Mouse (Mus musculus): ENCODE measurements around the gene Ccdc70.
A peak's percentile ranks its signal among the peaks of the same experiment; 100 is the strongest.
"Not testable (repeated sequence)": the region's sequence is repeated elsewhere in the genome, so short reads cannot be mapped to it uniquely, and the experiment has no call there.

Gene Ccdc70

DNA sequence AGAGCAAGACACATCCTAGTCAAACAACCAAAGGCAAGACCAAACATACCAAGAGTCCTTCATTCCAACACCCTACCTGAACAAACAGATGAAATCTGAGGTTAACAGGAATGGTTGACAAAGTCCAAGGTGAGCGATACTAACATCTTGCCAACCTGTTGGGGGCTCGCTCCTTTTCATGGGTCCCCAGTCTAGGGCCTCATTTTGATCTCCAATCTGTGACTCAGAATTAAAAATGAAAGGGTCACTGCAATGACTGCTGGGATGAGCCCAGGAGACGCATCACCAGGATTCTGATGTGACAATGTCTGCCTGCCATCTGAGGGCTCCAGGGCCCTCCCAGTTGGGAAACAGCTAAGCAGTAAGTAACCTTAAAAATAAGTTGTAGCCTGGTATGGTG, at the start of gene Ccdc70:
Gene Ccdc70, plus strand, starts transcription at position 301 of the 400 bp plus-strand sequence.
- DNase-seq (ENCODE audit: low spot score), result no peak

DNA sequence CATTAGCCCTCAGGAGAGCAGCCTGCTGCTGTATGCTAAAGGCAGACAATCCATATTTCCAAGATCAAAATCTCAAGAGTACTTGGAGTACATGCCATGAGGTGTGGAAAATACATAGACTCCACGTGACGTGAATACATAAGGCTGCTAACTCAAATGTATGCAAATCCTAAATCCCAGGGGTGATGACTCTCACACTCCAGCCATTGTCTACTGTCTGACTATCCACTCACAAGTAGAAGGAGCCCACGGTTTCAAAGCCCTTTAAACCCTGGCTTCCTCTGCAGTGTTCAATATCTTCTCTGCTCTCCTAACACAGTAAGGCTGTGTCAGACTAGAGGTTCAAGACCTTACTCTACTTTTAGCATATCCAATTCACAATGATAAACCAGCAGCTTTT, 38.8 kb upstream of the Ccdc70 start:
- not testable (repeated sequence) for DNase-seq (ENCODE audit: low spot score)

DNA sequence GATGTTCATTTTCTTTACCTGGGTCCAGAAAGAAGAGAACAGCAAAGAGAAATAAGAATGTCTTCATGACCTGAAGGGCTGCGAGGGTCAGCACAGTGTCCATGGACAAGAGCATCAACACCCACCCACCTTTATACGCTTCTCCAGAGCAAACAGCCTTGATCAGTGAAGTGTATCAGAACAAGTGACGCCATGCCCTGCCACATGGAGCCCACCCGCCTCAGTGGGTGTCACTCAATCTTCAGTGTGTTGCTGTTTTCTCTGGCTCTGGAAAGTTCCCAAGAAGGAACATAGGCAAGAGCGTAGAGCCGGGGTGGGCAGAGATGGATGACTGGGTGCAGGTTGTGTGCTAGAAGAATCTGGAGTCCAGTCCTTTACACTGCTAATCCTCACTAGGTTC, 37.0 kb upstream of the Ccdc70 start, which contains the start of gene Defb15:
Gene Defb15, minus strand, starts transcription at position 101 of the 400 bp plus-strand sequence.
- DNase-seq (ENCODE audit: low spot score), result no peak

DNA sequence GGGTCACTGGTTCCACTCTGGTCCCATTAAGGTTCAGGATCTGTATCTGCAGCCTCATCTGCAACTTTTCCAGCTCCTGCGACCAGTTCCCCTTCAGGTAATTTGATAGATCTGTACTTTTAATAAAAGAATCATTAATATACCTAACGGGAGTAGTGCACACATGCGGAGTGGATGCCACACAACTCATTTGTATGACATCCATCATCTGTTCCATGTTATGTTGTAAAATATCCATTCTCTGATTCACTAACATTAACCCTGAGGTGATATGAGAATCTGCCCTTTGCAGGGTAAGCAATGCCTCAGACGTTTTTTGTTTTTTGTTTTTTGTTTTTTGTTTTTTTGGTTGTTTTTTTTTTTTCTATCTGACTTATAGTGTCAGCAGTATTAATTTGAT, 31.5 kb upstream of the Ccdc70 start, which contains the start of gene Defb35:
Gene Defb35, plus strand, starts transcription at position 301 of the 400 bp plus-strand sequence.
- not testable (repeated sequence) for DNase-seq (ENCODE audit: low spot score)

DNA sequence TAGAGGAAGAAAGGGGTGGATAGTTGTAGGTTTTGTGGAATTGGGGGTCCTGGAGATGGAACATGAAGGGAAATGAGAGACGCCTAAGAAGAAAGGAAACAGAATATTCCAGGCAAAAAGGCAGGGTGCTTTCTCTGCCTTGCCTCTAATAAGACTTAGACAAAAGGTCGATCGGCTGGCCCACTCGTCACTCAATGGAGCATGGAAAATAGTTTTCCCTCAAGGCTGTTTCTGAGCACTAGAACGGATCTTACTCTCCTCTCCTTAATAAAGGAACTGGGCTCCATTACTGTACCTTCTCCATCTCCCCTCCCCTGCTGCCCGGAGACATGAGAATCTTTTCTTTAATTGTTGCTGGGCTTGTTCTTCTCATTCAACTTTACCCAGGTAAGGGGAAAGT, 23.1 kb upstream of the Ccdc70 start, which contains the start of gene Defb13:
Gene Defb13, plus strand, starts transcription at position 301 of the 400 bp plus-strand sequence.
- no peak for DNase-seq (ENCODE audit: low spot score)

DNA sequence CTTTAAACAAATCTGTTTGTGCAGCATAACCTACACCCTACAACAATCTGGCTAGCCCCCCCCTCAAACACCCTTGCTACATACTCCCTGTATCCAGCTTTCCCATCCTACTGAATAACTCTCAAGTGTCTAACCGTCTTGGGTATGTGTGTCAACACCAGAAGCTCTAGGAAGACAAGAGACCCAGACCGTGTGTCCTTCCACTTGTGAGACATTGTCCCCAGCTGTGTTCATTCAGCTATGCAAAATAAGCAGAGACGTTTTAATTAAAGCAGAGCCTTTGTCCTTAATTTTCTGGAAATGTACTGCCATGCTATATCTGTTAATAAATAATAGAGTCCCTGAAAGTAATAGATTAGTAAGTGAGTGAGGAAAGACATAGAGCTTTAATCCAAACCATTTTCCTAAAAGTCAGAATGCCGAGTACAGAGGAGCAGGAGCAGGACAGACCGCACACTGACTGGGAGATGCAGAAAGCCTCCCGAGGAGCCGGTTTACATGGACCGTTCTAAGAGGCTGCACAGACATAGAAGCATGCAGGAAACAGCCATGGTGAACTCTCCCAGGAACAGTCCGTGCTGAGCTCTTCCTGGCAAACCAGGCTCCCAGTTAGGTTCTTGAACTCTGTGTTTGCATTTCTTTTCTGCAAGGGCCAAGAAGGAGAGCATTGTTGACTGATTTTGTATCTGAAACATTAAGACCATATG, 22.1 kb upstream of the Ccdc70 start:
- DNase-seq (ENCODE audit: low spot score), result no peak

DNA sequence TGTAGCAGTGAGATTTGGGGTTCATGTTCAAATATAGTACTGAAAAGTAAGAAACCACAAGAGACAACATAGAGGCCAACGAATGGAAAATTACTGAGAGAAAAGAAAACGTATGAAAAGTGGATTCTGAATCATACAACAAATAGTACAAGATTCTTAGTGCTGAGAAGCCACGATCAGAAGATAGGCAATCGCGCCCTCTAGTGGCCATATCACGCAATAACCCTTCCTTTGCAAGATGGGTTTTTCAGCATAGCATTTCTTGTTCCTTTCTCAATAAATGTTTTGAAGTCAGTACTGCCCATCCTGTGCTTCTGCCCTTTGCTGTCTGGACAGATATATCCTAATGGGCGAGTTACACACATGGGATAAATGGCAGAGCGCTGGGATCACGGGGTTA, 14.3 kb upstream of the Ccdc70 start:
- DNase-seq (ENCODE audit: low spot score), result peak; percentile 22

DNA sequence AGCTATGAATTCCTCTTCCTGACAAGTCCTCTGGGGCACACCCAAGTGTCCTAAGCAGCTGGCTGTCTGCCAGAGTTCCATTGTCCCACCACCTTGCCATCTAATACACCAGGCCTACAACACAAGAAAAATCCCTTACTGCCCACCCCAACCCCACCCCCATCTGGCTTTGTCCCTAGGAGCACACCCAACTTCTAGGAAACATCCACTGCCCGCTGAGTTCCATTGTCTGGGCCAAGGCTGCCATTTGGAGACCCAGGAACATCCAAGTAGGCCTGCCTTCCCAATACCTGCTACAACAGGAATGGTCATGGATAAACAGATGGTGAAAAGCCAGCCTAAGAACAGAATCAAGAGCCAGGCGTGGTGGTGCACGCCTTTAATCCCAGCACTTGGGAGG, 13.2 kb upstream of the Ccdc70 start:
- no peak for DNase-seq (ENCODE audit: low spot score)

DNA sequence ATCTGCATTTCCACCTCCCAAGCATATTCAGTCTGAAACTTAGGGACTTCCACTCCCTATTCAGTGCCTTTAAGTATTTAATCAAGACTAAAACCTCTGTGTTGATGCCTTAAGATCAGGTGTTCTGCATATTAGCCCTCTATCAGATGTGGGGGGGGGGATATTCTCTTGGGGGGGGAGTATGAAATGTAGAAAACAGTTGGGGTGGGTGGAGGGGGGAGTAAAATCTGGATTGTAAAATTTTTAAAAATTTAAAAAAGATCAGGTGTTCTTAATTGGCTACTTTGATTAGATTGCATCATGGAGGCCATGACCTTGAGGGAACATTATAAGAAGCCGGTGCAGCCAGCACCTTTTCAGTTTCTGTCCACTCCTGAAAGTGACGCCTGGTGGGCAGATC, 11.2 kb upstream of the Ccdc70 start, which contains the start of gene Fam90a1a:
Gene Fam90a1a, plus strand, starts transcription at position 301 of the 400 bp plus-strand sequence.
- no peak for DNase-seq (ENCODE audit: low spot score)

DNA sequence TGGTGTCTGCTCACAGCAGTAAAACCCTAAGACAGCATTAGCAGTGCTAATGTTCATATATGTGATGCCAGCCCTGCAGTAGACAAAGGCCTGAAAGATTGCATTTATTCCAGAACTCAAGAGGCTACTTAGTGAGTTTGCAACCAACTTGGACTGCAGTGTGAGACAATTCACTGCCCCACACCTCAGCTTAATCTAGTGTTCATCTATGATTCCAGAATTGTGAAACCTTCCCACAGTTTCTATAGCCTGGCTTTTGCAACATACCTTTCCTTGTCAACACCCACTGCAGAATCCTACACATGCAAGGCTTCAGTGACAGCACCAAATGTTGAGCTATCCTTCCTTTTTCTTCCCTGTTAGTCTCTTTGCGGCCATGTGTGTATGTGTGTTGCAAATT, 2.9 kb upstream of the Ccdc70 start:
- DNase-seq (ENCODE audit: low spot score), result no peak

DNA sequence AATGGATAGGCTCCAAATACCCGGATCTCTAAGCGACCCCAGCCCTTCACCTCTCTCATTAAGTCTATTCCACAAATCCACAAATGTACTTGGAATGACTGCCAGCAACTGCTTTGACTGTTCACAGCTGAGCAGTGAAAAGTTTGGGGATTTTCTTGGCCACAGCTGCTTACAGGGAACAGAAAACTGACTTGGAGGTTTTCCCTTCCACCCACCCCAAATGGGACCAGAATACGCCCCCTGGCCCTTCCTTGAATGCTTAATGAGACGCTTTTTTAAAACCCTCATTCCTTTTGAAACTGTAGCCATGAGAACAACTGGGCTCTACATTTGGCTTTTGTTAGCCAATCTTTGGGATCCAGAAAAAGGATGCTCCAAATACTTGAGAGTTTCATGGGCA, 8.6 kb downstream of the Ccdc70 start:
- no peak for DNase-seq (ENCODE audit: low spot score)

DNA sequence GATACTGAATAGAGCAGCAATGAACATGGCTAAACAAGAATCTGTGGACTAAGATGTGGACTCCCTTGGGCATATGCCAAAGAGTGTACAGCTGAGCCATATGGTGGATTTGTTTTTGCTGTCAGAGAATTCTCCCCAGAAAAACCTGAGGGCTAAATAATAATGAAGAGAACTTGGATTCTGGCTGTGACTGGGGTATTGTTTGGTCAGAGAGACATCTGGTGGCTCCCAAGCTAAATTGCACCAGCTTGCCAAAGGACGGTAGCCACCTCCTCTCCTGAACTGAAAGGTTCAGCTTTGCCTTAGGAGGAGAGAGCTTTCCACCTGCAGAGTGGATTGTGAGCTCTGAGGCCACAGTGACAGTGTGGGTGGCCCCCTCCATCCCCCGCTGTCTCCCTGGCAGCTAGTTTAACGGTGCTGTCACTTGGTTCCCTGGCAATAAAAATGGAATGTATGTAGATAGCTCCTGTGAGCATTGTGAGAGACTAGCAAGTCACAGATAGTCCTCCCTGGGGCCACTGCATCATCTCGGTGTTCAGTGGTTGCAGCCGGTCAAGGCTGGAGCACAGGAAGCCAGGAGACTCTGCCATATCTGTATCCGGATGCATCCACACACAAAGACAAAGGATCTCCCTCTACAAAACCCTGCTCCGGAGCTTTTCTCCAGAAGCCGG, 12.2 kb downstream of the Ccdc70 start:
- DNase-seq (ENCODE audit: low spot score), result no peak

DNA sequence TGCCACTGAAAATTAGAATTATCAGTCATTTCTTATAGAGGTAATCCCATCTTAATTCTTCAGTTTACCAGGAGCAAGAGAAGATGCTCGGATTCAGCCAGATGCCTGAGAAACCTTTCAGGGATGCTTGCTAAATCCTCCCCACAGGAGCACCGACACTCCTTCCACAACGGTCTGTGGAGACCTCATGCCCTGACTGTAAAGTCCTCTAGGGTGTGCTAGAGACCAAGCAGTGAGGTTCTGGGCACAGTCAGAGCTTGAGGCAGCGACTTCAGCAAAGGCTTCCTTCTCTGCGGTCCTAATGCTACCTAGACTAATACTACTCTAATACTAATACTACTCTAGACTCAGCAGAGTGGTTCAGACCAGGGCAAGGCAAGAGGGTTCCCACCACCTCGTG, 22.6 kb downstream of the Ccdc70 start:
- peak; percentile 13 for DNase-seq (ENCODE audit: low spot score)

DNA sequence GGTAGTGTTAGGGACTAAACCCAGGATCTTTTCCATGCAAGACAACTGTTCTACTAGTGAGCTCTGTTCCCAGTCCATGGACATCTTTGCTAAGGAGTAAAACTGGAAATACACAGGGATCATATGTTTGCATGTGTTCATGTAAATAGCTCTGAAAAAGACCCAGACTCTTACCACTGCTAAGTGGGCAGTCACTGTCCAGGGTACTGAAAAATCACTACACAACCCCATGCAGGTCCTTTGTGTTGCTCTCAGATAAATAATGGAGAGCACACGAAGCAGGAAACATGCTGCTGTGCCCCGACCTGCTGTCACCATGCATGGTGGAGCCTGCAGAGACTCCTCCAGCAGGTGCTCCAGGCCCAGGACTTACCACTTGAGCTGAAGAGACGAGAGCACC, 25.6 kb downstream of the Ccdc70 start:
- no peak for DNase-seq (ENCODE audit: low spot score)

DNA sequence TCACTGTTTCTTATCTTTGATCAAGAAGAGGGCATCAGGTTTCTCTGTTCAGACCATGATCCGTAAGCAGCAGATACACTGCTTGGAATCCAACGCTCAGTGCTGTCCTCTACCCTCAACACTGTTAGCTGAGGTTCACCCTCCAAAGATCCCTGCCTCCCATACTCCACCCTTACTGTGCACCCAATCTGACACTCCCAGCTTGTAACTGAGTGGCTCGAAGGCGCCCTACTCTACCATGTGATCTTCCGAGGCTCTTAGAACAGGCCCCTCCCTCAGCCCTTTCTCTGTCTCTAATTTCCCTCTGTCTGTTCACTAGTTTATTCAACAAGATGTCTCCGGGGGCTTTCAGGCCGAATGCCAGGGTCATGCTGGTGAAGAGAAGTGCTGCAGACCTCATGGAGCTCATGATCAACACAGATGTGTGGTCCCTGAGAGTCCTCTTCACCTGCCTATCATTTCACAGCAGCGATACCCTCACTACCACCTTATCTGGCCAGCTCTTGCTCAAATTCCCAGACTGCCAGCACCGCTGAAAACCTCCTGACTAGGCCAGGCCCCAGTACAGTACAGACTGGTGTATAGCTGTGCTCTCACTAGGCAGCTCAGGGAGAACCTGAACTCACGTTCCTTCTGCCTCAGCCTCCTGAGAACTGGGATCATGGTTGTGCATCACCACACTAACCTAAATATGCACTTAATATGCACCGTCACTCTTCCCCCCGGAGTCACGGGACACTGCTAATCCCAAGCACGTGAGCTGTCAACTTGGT, 35.4 kb downstream of the Ccdc70 start:
- DNase-seq (ENCODE audit: low spot score), result no peak

DNA sequence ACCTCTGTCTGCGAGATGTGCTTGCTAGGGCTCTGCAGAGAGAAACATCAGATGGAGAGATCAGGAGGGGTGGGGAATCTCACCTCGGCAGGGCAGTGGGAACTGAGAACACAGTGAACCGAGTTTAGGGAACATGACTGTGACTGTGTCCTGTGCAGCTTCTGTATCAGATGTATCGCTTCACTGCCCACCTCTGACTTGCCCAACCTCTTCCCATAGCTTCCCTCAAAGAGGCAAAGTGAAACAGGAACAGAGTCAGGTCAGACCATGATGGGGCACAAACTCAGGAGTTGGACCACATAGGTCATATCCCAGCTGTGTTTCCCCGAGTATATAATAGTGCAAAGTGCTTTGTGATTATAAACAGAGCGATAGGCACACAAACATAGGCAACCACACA, 36.8 kb downstream of the Ccdc70 start:
- no peak for DNase-seq (ENCODE audit: low spot score)

DNA sequence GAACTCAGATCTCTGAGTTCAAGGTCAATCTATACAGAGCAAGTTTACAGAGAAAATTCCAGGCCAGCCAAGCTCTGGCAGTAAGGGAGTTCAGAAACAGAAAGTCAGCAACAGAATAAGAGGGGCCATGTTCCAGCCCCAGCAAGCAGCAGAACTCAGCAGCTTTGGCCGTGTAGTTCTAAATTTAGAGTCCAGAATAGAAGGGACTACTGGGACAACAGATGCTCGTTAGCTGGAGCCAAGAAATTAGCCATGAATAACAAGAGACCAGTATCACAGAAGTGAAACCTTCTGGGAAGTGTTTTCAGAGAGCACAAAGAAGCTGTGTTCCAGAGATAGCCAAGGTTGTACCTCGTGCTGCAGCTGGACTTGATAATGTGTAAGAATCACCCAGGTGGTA, 39.8 kb downstream of the Ccdc70 start:
- DNase-seq (ENCODE audit: low spot score), result no peak

DNA sequence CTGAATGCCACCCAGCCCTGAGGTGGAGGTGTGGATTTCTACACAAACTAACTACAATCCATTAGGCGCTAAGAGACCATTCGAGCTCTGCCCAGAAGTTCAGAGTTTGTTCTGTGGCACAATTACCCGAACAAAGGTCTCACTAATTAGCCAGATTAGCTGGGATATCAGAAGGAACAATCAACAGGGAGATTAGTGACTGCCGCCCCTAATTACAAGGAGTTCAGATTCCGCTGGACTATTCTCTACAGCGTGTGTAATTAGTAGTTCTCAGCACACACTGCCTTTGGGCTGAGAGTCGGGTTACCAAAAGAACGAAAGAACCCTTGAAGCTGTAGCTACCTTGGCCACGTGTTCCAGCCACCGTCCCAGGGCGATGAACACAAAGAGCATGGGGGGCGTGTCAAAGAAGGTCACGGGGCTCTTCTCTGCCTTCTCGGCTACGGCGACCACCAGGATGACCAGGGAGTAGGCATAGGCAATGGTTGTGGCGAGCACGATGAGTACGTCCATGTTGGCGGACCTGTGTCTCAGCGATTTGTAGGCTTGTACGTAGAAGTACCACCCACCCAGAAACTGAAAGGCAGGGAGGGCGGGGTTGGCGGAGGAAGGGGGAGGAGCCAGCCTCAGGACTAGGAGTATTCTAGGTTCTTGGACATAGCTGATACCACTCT, 43.6 kb downstream of the Ccdc70 start:
- no peak for DNase-seq (ENCODE audit: low spot score)

DNA sequence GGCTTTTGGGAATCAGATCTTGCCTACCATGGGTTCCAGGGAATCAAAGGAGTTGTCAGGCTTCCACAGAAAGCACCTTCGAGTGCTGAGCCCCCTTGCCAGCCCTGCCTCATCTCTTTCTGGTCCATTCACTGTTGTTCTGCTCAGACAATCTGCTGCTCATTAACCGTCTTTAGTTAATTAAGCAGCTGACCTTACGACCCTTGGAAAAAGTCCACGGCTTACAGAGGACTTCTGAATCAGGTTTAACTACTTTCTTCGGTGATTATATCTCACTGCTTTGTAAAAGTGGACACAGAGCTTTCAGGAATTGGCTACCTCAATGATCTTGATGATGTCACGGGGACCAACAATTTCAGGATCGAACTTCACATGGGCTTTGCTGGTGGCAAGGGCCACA, 48.2 kb downstream of the Ccdc70 start:
- no peak for DNase-seq (ENCODE audit: low spot score)

DNA sequence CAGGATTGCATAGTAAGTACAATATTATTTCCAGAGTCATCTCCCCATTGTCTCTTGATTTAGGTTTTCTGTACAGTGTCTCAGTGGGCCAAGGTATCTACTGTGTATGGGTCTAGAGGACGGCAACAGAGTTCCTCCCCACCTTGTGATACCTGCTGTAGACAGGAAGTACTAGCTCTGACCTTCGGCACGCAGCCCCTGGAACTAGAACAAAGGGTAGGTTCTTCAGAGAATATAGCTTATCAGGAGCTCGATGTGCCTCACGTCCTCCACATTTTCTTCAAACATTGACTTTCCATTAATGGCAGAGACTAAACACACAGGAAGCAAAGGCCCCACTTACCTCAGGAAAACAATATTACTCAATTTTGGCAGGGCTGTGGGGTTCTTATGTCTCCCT, 49.9 kb downstream of the Ccdc70 start:
- DNase-seq (ENCODE audit: low spot score), result no peak

DNA sequence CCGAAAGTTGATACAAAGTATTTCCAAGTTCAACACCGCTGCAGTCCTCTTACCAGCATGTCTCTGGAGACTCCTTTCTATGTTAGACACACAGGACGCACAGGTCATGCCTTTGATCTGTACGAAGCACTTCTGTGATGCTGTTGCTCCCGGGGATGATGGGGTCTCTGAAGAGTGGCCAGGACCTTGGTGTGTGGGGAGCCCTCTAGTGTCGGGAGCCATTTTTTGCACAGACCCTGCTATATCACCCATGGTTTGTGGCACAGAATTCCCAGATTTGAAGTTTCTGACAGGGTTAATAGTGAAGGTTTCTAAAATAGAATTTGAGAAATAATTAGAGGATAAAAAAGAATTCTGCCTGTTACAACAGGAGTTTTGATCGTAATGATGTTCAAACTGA, 52.7 kb downstream of the Ccdc70 start:
- DNase-seq (ENCODE audit: low spot score), result no peak

Measured in urinary bladder, postnatal 25 days (tissue).